Mouse (Mus musculus) A20 (cell line): ENCODE measurements around the gene 1810049J17Rik.

Experiments used
- DNase-seq: peaks from one replicate; pipeline ENCODE4 v3.0.0-alpha.2; 2011; ENCODE audit warnings: low read depth, low spot score

Gene 1810049J17Rik

GRCm38 (mm10) chr15:12310676-12311075 lies 11.0 kb downstream of the 1810049J17Rik start:
- DNase-seq = no peak

- DNase-seq = no peak
Measured at GRCm38 (mm10) chr15:12308539-12308938, 13.2 kb downstream of the 1810049J17Rik start.

GRCm38 (mm10) chr15:12307114-12307513 lies 14.6 kb downstream of the 1810049J17Rik start:
- no peak for DNase-seq

GRCm38 (mm10) chr15:12306188-12307071 lies 15.3 kb downstream of the 1810049J17Rik start:
- DNase-seq = no peak

- DNase-seq = peak; percentile 25
Measured at GRCm38 (mm10) chr15:12301771-12302170, 19.9 kb downstream of the 1810049J17Rik start.

GRCm38 (mm10) chr15:12298231-12298737 lies 23.4 kb downstream of the 1810049J17Rik start:
- DNase-seq = no peak

GRCm38 (mm10) chr15:12296228-12296627 lies 25.5 kb downstream of the 1810049J17Rik start:
- peak; percentile 56 for DNase-seq

- DNase-seq = no peak
Measured at GRCm38 (mm10) chr15:12291757-12292156, 29.9 kb downstream of the 1810049J17Rik start.

GRCm38 (mm10) chr15:12290330-12290729 lies 31.4 kb downstream of the 1810049J17Rik start:
- no peak for DNase-seq

- DNase-seq = no peak
Measured at GRCm38 (mm10) chr15:12285535-12285809, 36.2 kb downstream of the 1810049J17Rik start.

- no peak for DNase-seq
Measured at GRCm38 (mm10) chr15:12284794-12285534, 36.7 kb downstream of the 1810049J17Rik start.

- no peak for DNase-seq
Measured at GRCm38 (mm10) chr15:12279816-12280215, 41.9 kb downstream of the 1810049J17Rik start.

- DNase-seq = peak; percentile 9
Measured at GRCm38 (mm10) chr15:12275091-12275623, 46.5 kb downstream of the 1810049J17Rik start.

- DNase-seq = peak; percentile 23
Measured at GRCm38 (mm10) chr15:12274053-12274769, 47.5 kb downstream of the 1810049J17Rik start.

- DNase-seq = no peak
Measured at GRCm38 (mm10) chr15:12273325-12274052, 48.2 kb downstream of the 1810049J17Rik start.
